Comparison of ENCODE assay signal across 18 mouse cellular contexts in genomic region chr5:24635526-24636141, GRCm38 (mm10). TPM values are rescaled to one million over a fixed set of nuclear protein-coding genes. Genes with fewer than 3 reads are reported as not detected.
DNase-seq lines count a peak whose midpoint lies in the region; ATAC-seq and TF ChIP-seq lines count a peak whose summit lies in the region.
"Had no signal": no experiment of that assay in that cellular context is flagged by ENCODE, and none has a peak within 500 bp of the region (broad histone marks: within the 10 kb centered on the region; RNA-seq: fewer than 3 reads in every experiment).

No protein-coding gene starts in this region.

- intact Hi-C loops in heart, postnatal 14 days (cut with DNase I), result no loop called here

- no peak for TF ChIP-seq POLR2A in brain, embryonic 14.5 days (IDR thresholded peaks at IDR 0.05; ENCODE audit: borderline replicate concordance, extremely low read depth, insufficient read depth, insufficient read length, poor library complexity, severe bottlenecking)

- ATAC-seq in hindbrain, embryonic 14.5 days (ENCODE audit: low FRiP score), result peak; percentile 53; the same call in 1 of the 2 replicates
- no peak for ATAC-seq in hindbrain, embryonic 13.5 days (ENCODE audit: low FRiP score)
- no peak for ATAC-seq in midbrain, embryonic 14.5 days (ENCODE audit: low FRiP score, low TSS enrichment)

- DNase-seq in hindbrain, embryonic 14.5 days (ENCODE audit: low spot score), result no peak
- DNase-seq in midbrain, embryonic 10.5 days (ENCODE audit: low spot score), result no peak
- no peak for DNase-seq in midbrain, embryonic 14.5 days
- DNase-seq in brain, embryonic 14.5 days (ENCODE audit: low read depth), result peak; percentile 71
- DNase-seq in right cerebral cortex, postnatal 36 days (ENCODE audit: low spot score in 2 of 2), result no peak
- DNase-seq in heart, postnatal 14 days, result no peak
- DNase-seq: adrenal gland, postnatal 10 days; cerebellum, adult 18-20 months; cerebellum, adult 9-11 months; cerebellum, postnatal 36 days; gastrocnemius, postnatal 14 days; heart, adult 2 months; heart, postnatal 36 days; kidney, adult 2 months had no signal

- H3K27me3 ChIP-seq in hindbrain, embryonic 14.5 days (ENCODE audit: control insufficient read depth, insufficient read depth, low read length), result no peaks in the 10 kb centered on the region
- H3K27me3 ChIP-seq in hindbrain, embryonic 13.5 days, result 0 out of 2 replicates have a peak, but pooled peaks cover 5% of the 10 kb centered on the region
- peaks cover 4% of the 10 kb centered on the region; the same call in 1 of the 2 replicates for H3K27me3 ChIP-seq in midbrain, embryonic 10.5 days (ENCODE audit: low read depth, poor library complexity, severe bottlenecking)
- no peaks in the 10 kb centered on the region for H3K27me3 ChIP-seq in midbrain, embryonic 14.5 days (ENCODE audit: control insufficient read depth, insufficient read depth, low read length)
- H3K27me3 ChIP-seq: embryonic facial prominence, embryonic 13.5 days; heart, embryonic 12.5 days; kidney, embryonic 15.5 days had no signal

- H3K27ac ChIP-seq in hindbrain, embryonic 14.5 days, result no peak overlapping the region
- H3K27ac ChIP-seq in hindbrain, embryonic 13.5 days, result no peak overlapping the region
- H3K27ac ChIP-seq in midbrain, embryonic 10.5 days (replicated peaks), result peak overlapping the region; percentile 46; the same call in 1 of the 2 replicates
- H3K27ac ChIP-seq in midbrain, embryonic 14.5 days (replicated peaks; ENCODE audit: low read depth, low read length), result no peak overlapping the region
- H3K27ac ChIP-seq: embryonic facial prominence, embryonic 13.5 days; heart, adult 2 months; kidney, embryonic 15.5 days had no signal

- H3K4me3 ChIP-seq in hindbrain, embryonic 14.5 days (replicated peaks; ENCODE audit: low read length), result no peak overlapping the region
- no peak overlapping the region for H3K4me3 ChIP-seq in hindbrain, embryonic 13.5 days
- H3K4me3 ChIP-seq in midbrain, embryonic 10.5 days, result no peak overlapping the region
- H3K4me3 ChIP-seq in midbrain, embryonic 14.5 days (replicated peaks; ENCODE audit: low read depth, low read length), result no peak overlapping the region
- H3K4me3 ChIP-seq: embryonic facial prominence, embryonic 13.5 days; heart, adult 2 months; heart, embryonic 12.5 days; kidney, embryonic 15.5 days had no signal

- H3K4me2 ChIP-seq in hindbrain, embryonic 14.5 days (replicated peaks), result no peak overlapping the region
- H3K4me2 ChIP-seq in hindbrain, embryonic 13.5 days, result no peak overlapping the region
- no peak overlapping the region for H3K4me2 ChIP-seq in midbrain, embryonic 14.5 days (ENCODE audit: low read length)
- H3K4me2 ChIP-seq: embryonic facial prominence, embryonic 13.5 days; heart, embryonic 12.5 days; kidney, embryonic 15.5 days had no signal

- TF ChIP-seq CTCF in brain, embryonic 14.5 days (IDR thresholded peaks at IDR 0.05; ENCODE audit: borderline replicate concordance, extremely low read depth, insufficient read depth, insufficient read length), result no peak

- H3K36me3 ChIP-seq in hindbrain, embryonic 14.5 days (replicated peaks; ENCODE audit: control insufficient read depth, insufficient read depth), result no peaks in the 10 kb centered on the region
- H3K36me3 ChIP-seq in hindbrain, embryonic 13.5 days, result no peaks in the 10 kb centered on the region
- H3K36me3 ChIP-seq in midbrain, embryonic 10.5 days, result no peaks in the 10 kb centered on the region
- H3K36me3 ChIP-seq in midbrain, embryonic 14.5 days (ENCODE audit: control insufficient read depth, insufficient read depth, low read length), result no peaks in the 10 kb centered on the region
- H3K36me3 ChIP-seq: embryonic facial prominence, embryonic 13.5 days; heart, embryonic 12.5 days; kidney, embryonic 15.5 days had no signal

- no peaks in the 10 kb centered on the region for H3K9me3 ChIP-seq in hindbrain, embryonic 14.5 days (ENCODE audit: control insufficient read depth, low read length)
- H3K9me3 ChIP-seq in hindbrain, embryonic 13.5 days, result no peaks in the 10 kb centered on the region
- no peaks in the 10 kb centered on the region for H3K9me3 ChIP-seq in midbrain, embryonic 10.5 days (replicated peaks)
- no peaks in the 10 kb centered on the region for H3K9me3 ChIP-seq in midbrain, embryonic 14.5 days (ENCODE audit: control insufficient read depth, low read length)
- H3K9me3 ChIP-seq: embryonic facial prominence, embryonic 13.5 days; heart, embryonic 12.5 days; kidney, embryonic 15.5 days had no signal

- H3K9ac ChIP-seq in hindbrain, embryonic 14.5 days, result no peak overlapping the region
- no peak overlapping the region for H3K9ac ChIP-seq in hindbrain, embryonic 13.5 days
- no peak overlapping the region for H3K9ac ChIP-seq in midbrain, embryonic 14.5 days (replicated peaks; ENCODE audit: low read length)
- H3K9ac ChIP-seq: embryonic facial prominence, embryonic 13.5 days; heart, embryonic 12.5 days; kidney, embryonic 15.5 days had no signal

- H3K4me1 ChIP-seq in hindbrain, embryonic 14.5 days (replicated peaks; ENCODE audit: control insufficient read depth, insufficient read depth, low read length), result peaks cover 6% of the 10 kb centered on the region; the same call in 1 of the 2 replicates
- H3K4me1 ChIP-seq in hindbrain, embryonic 13.5 days (replicated peaks), result peaks cover 14% of the 10 kb centered on the region
- peaks cover 19% of the 10 kb centered on the region for H3K4me1 ChIP-seq in midbrain, embryonic 10.5 days
- peaks cover 5% of the 10 kb centered on the region; the same call in 1 of the 2 replicates for H3K4me1 ChIP-seq in midbrain, embryonic 14.5 days (ENCODE audit: control insufficient read depth, insufficient read depth, low read length)
- H3K4me1 ChIP-seq: embryonic facial prominence, embryonic 13.5 days; heart, embryonic 12.5 days; kidney, embryonic 15.5 days had no signal

- WGBS in hindbrain, embryonic 14.5 days, result 49% methylated on average over 6 of the region's 6 CpGs
- WGBS in hindbrain, embryonic 13.5 days, result 47% methylated on average over 6 of the region's 6 CpGs
- 73% methylated on average over 6 of the region's 6 CpGs for WGBS in midbrain, embryonic 10.5 days
- 48% methylated on average over 6 of the region's 6 CpGs for WGBS in midbrain, embryonic 14.5 days

RNA-seq across cellular contexts. Expression of gene Smarcd3, which starts 11.4 kb away (rescaled TPM):
- polyA plus RNA-seq in hindbrain, embryonic 14.5 days (2014; fragmentation: Nextera tagmentation; extraction: Ambion mirVana), result 149 and 171 TPM in 2 replicates
- polyA plus RNA-seq in hindbrain, embryonic 13.5 days (2015; fragmentation: Nextera tagmentation; extraction: Ambion mirVana), result 86.2 and 87.6 TPM in 2 replicates
- polyA plus RNA-seq in midbrain, embryonic 10.5 days (2016; fragmentation: Nextera tagmentation; extraction: Ambion mirVana), result 32.4 and 44.8 TPM in 2 replicates
- 158 and 199 TPM in 2 replicates for polyA plus RNA-seq in midbrain, embryonic 14.5 days (2014; fragmentation: Nextera tagmentation; extraction: Ambion mirVana)
- polyA plus RNA-seq in brain, embryonic 14.5 days (2012; rRNA removed), result 162 and 203 TPM in 2 replicates
- 10 to 100 TPM; 59.2 to 60.7 TPM for total RNA-seq in heart, postnatal 14 days (2021)

RNA-seq across cellular contexts. Expression of gene Chpf2, which starts 49.1 kb away (rescaled TPM):
- 14.0 and 14.4 TPM in 2 replicates for polyA plus RNA-seq in hindbrain, embryonic 14.5 days (2014; fragmentation: Nextera tagmentation; extraction: Ambion mirVana)
- polyA plus RNA-seq in hindbrain, embryonic 13.5 days (2015; fragmentation: Nextera tagmentation; extraction: Ambion mirVana), result 17.4 and 19.9 TPM in 2 replicates
- 14.8 and 19.7 TPM in 2 replicates for polyA plus RNA-seq in midbrain, embryonic 10.5 days (2016; fragmentation: Nextera tagmentation; extraction: Ambion mirVana)
- polyA plus RNA-seq in midbrain, embryonic 14.5 days (2014; fragmentation: Nextera tagmentation; extraction: Ambion mirVana), result 12.4 and 19.4 TPM in 2 replicates
- polyA plus RNA-seq in brain, embryonic 14.5 days (2012; rRNA removed), result 21.9 and 26.8 TPM in 2 replicates
- 10 to 100 TPM; 12.4 to 14.3 TPM for total RNA-seq in heart, postnatal 14 days (2021)

RNA-seq across cellular contexts. Expression of gene Nub1, which starts 49.7 kb away (rescaled TPM):
- polyA plus RNA-seq in hindbrain, embryonic 14.5 days (2014; fragmentation: Nextera tagmentation; extraction: Ambion mirVana), result 48.5 and 51.7 TPM in 2 replicates
- 45.5 and 45.6 TPM in 2 replicates for polyA plus RNA-seq in hindbrain, embryonic 13.5 days (2015; fragmentation: Nextera tagmentation; extraction: Ambion mirVana)
- polyA plus RNA-seq in midbrain, embryonic 10.5 days (2016; fragmentation: Nextera tagmentation; extraction: Ambion mirVana), result 27.2 and 29.3 TPM in 2 replicates
- polyA plus RNA-seq in midbrain, embryonic 14.5 days (2014; fragmentation: Nextera tagmentation; extraction: Ambion mirVana), result 42.3 and 54.1 TPM in 2 replicates
- 57.8 and 58.5 TPM in 2 replicates for polyA plus RNA-seq in brain, embryonic 14.5 days (2012; rRNA removed)
- total RNA-seq in heart, postnatal 14 days (2021), result 10 to 100 TPM; 28.5 to 31.1 TPM

RNA-seq across cellular contexts. Expression of gene Abcf2, which starts 58.4 kb away (rescaled TPM):
- polyA plus RNA-seq in hindbrain, embryonic 14.5 days (2014; fragmentation: Nextera tagmentation; extraction: Ambion mirVana), result 72.3 and 87.2 TPM in 2 replicates
- 91.6 and 92.3 TPM in 2 replicates for polyA plus RNA-seq in hindbrain, embryonic 13.5 days (2015; fragmentation: Nextera tagmentation; extraction: Ambion mirVana)
- polyA plus RNA-seq in midbrain, embryonic 10.5 days (2016; fragmentation: Nextera tagmentation; extraction: Ambion mirVana), result 160 and 170 TPM in 2 replicates
- polyA plus RNA-seq in midbrain, embryonic 14.5 days (2014; fragmentation: Nextera tagmentation; extraction: Ambion mirVana), result 79.3 and 88.1 TPM in 2 replicates
- 75.5 and 85.9 TPM in 2 replicates for polyA plus RNA-seq in brain, embryonic 14.5 days (2012; rRNA removed)
- total RNA-seq in heart, postnatal 14 days (2021), result 10 to 100 TPM; 44.0 to 45.7 TPM
